Mouse (Mus musculus) MN1 (cell line): Measurements from ENCODE around the gene BC017158.
A peak's percentile ranks its signal among the peaks of the same experiment; 100 is the strongest.

ENCODE experiments used
- DNase-seq: peaks from one replicate; pipeline ENCODE4 v3.0.0-alpha.2; 2016; ENCODE audit warnings: low spot score

The BC017158 gene

DNA sequence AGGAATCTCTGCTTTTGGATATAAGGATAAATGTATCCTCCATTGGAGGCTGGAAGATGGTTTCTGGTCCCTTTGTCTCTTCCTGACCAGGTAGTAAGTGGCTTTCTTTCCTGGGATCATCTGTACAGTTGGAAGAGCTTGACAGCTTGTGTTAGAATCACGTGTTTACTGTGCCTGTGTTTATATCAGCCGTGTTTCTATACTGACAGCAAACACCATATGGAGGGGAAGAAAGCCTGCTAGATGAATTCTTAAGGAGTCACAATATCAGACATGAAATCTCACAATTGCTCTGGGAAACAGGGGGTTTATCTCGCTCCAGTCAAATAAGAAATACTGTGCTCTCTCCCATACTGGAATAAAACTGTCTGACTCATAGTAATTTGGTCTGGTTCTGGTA lies 11.2 kb upstream of the BC017158 start:
- DNase-seq = peak; percentile 44

- no peak for DNase-seq
Measured at GRCm38 (mm10) chr7:128307851-128308250, 9.9 kb upstream of the BC017158 start.

GRCm38 (mm10) chr7:128304907-128305306 lies 6.9 kb upstream of the BC017158 start:
- DNase-seq = peak; percentile 86

DNA sequence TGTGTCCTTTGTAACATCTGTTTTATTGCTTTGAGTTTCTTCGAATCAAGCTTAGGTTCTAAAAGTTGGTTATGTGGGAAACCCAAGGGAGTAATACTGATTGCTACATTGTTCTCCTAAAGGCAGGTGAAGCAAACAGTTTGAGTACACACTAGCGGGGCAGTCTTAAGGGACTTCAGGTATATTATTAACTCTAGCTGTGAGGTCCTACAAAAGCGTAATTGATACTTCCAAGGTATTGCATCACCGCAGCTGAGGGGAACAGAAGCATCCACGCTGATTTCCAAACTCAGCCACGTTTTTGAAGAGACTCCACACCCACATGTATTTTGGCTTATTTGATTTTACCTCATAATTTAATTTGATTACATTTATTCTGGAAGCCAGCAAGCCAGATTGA lies 6.2 kb upstream of the BC017158 start:
- DNase-seq = no peak

DNA sequence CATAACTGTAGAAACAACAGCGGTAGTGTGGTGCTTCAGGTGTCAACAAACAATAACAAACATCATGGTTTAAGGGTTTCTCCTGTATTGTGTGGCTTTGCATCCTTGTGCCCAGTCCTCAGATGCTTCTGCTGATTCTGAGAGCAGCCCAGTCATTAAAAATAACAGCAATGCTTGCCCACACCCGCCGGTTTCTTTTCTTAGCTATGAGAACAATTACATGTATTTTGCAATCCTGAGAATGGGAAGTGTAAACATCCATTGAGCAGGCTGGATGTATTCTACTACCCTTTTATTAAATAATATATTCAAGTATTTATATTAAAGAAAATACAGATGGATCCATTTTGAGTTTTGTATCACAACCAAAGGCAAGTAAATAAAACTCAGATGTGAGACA lies 4.2 kb upstream of the BC017158 start:
- DNase-seq = no peak

DNA sequence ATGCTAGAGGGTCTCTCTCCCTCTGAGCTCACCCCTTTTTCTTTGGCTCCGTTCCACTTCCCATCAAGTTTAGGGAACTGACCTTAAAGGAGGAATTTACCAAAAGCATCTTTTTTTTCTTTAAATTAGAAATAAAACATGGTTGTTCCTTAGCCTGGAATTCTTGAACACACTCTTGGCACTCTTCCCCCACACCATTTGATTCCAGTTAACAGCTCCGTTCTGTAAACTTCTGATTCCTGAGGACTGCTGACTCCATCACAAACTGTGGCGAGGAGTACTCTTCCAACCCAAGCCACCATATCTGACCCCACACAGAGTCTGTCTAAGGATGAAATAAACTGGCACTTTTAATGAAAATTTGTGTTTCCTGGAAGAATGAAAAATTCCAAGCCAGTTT lies 3.0 kb upstream of the BC017158 start:
- DNase-seq = no peak

GRCm38 (mm10) chr7:128298481-128299342 lies 742 bp upstream of the BC017158 start:
- DNase-seq = peak; percentile 82

GRCm38 (mm10) chr7:128297291-128297616 lies 716 bp downstream of the BC017158 start:
- no peak for DNase-seq

- no peak for DNase-seq
Measured at GRCm38 (mm10) chr7:128296514-128296913, 1.5 kb downstream of the BC017158 start.

DNA sequence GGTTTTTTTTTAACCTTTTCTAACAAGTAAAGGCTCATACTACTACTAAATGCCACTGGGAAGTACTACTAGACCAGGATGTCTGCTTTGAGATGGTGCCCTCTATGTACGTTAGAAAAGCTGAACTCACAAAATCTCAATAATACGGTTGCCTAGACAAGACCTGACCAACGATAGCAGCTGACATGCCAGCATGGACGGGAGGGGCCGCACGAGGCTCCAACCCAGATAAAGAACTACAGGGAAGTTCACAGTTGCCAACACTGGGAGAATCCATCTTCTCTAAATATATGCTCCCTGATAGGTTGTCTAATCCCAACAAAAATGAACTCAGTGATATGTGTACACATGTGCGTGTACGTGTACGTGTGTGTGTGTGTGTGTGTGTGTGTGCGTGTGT lies 3.2 kb downstream of the BC017158 start:
- DNase-seq = no peak

- DNase-seq = peak; percentile 44
Measured at GRCm38 (mm10) chr7:128288923-128289544, 8.9 kb downstream of the BC017158 start.

DNA sequence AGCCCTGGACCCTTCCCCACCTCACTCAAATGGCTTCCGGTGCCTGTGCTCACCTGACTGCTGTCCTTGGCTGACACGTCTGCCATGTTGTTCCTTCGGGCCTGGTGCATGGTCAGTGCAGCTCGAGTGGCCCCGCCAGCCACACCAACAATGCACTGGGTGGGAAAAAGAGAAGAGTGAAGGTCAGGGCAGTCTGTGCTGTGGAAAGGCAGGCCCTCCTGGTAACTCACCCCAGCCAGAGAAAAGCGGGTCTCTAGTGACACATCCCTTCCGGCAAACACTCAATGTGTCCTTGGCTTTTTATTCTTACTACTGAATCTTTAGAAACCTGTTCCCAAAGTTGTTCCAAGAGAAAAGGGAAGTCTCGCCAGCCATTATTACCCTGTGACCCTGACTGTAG lies 12.9 kb downstream of the BC017158 start:
- DNase-seq = no peak

- DNase-seq = no peak
Measured at GRCm38 (mm10) chr7:128284047-128284446, 13.9 kb downstream of the BC017158 start.

DNA sequence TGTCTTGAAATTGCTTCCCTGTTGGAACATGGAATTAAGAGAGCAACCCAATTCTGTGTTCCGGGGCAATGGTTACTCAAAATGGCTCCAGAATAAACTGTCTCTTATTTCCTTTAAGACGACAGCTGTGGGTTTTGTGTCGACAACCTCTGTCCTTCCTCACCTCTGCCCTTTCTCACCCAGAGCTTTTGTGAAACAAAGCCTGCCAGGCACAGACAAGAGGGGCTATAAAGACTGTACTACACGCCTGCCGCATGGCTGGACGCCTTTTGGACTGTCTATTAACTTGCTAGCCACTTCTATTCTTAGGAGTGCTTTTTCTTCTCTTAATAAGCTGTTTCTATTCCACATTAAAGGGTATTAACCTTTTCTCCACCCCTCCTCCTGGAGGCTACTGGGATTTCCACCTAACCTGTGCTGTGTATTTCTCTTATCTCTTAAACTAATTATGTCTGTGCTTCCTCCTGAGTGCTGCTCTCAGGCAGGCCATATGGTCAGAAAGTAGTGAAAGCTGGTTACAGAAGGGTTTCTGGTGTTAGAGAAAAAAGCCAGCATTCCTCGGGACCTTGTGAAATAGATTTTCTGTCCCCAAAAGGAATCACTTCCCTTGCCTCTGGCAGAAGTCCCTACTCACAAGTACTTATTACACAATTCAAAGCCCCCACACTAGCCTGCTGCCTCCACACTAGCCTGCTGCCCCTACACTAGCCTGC lies 15.3 kb downstream of the BC017158 start:
- DNase-seq = peak; percentile 81

GRCm38 (mm10) chr7:128281765-128282164 lies 16.2 kb downstream of the BC017158 start:
- DNase-seq = no peak

GRCm38 (mm10) chr7:128279750-128280149 lies 18.2 kb downstream of the BC017158 start:
- no peak for DNase-seq

DNA sequence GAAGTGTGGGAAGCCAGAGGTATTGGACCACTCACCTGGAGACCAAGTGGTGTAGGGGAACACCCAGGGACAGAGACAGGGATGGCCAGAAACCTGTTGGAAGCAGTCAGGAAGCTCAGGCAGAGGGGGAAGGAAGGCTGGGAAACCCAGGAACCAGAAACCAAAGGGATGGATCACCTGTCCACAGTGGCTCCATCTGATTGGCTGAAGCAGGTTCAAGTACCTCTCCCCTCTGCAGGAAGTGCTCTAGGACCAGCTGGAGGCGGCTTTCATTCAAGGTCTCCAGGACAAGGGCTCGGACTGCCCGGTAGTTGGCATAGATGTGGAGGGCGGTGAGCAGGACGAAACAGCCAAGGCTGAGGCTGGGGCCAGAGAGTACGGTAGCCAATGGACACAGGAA lies 21.9 kb downstream of the BC017158 start:
- no peak for DNase-seq

GRCm38 (mm10) chr7:128271496-128271895 lies 26.5 kb downstream of the BC017158 start:
- no peak for DNase-seq

GRCm38 (mm10) chr7:128270431-128270850 lies 27.5 kb downstream of the BC017158 start:
- no peak for DNase-seq

GRCm38 (mm10) chr7:128267813-128268212 lies 30.2 kb downstream of the BC017158 start:
- no peak for DNase-seq

GRCm38 (mm10) chr7:128267391-128267790 lies 30.6 kb downstream of the BC017158 start:
- no peak for DNase-seq

- DNase-seq = no peak
Measured at GRCm38 (mm10) chr7:128266056-128266455, 31.9 kb downstream of the BC017158 start.

DNA sequence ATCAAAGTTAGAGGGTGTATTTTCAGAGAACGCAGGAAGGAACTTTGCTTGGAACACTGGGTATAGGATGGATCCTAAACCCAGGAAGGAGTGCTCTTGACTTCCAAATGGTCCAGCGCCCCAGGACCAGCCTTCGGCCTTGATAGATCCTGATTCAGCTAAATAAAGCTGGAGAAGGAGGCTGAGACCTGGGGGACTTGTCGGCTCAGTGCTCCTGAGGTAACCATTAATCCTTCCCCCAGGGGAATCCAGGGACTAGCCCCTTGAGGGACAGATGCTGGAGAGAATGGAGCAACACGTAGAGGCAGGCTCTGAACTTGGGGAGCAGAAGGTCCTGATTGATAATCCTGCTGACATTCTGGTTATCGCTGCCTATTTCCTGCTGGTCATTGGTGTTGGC lies 32.6 kb downstream of the BC017158 start, which contains the start of gene Slc5a2:
Slc5a2 (plus strand) TSS at position 247 of the 400 bp plus-strand sequence.
- no peak for DNase-seq
